Mouse (Mus musculus): ENCODE results near the gene Adamts16.

DNA sequence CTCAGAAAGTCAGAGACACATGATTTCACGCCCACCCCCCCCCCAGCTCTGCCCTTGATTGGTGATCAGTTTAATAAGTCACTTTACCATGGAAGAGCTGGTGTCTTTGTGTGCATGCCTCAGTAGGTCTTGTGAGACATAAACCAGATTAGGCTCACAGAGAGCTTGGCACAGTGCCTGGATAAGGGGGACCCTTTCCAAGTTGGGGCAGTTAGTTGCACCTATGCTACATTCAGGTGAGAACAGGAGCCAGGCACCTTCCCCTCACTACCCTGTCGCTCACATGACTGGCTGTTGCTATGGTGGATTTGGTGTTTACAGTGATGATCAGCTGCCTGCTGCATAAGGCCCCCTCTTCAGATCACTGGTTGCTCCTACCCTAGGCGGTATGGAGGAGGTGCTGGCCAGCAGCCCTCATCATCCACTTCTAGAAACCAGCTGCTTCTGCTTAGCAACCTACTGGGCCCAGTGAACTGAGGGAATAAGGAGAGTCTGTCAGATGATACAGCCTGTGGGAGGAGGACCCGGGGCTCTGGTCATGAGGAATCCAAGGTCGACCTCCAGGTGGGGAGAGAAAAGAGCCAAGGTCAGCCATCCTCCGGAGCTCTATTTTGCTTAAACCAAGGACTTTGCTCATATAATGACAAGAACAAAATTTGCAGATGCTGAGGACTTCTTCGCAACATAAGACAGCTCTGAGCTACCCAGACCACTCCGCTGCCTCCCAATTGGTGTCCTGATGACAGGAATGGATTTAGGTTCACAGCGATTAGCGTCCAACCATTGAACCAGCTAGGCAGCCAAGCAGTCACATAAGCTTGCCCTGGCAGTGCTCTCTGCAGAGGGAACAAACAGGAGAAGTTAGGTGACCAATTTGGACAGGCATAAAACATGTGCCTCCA lies 35.3 kb upstream of the Adamts16 start:
- no peak for TF ChIP-seq POLR2A (IDR thresholded peaks at IDR 0.05; ENCODE audit: control insufficient read depth, extremely low read depth, insufficient read depth, low read length, poor library complexity)
- TF ChIP-seq CTCF (IDR thresholded peaks at IDR 0.05; ENCODE audit: borderline replicate concordance, control insufficient read depth, extremely low read depth, insufficient read depth, low read length, poor library complexity): no peak

Data from thymus, adult 2 months (tissue).